Mouse (Mus musculus) limb, embryonic 14.5 days (tissue): ENCODE results near the gene Smap2. TPM values are rescaled to one million over a fixed set of nuclear protein-coding genes. Genes with fewer than 3 reads are reported as not detected.

Experiments used
- ATAC-seq: fragments of 200-750 bp; cut with Nextera tagmentation; 2 replicates; pipeline ENCODE4 v1.8.0; 2017; ENCODE audit warnings: low read depth, moderate number of reproducible peaks, moderate TSS enrichment; ENCODE audit not compliant: low FRiP score
- DNase-seq: peaks from one replicate; pipeline ENCODE4 v3.0.0-alpha.2; 2015; ENCODE audit warnings: low spot score
- H3K27ac ChIP-seq: fragments of 300-500 bp; sonication (generic); replicated peaks from 2 replicates; pipeline ENCODE4 v1.5.1; 2014; ENCODE audit warnings: low read depth, mild to moderate bottlenecking, low read length, moderate library complexity, mixed read lengths
- H3K27me3 ChIP-seq: fragments of 300-500 bp; sonication (generic); 2 replicates; pipeline ENCODE4 v1.6.1; 2014; ENCODE audit warnings: low read length, mixed read lengths; ENCODE audit not compliant: control insufficient read depth, insufficient read depth
- H3K36me3 ChIP-seq: fragments of 300-500 bp; sonication (generic); 2 replicates; pipeline ENCODE4 v1.6.1; 2014; ENCODE audit warnings: mild to moderate bottlenecking, low read length, moderate library complexity, mixed read lengths; ENCODE audit not compliant: control insufficient read depth, insufficient read depth
- H3K4me1 ChIP-seq: fragments of 300-500 bp; sonication (generic); 2 replicates; pipeline ENCODE4 v1.6.1; 2014; ENCODE audit warnings: antibody characterized with exemption, low read length, mixed read lengths; ENCODE audit not compliant: control insufficient read depth, insufficient read depth
- H3K4me2 ChIP-seq: fragments of 300-500 bp; sonication (generic); replicated peaks from 2 replicates; pipeline ENCODE4 v1.6.1; 2014; ENCODE audit warnings: low read depth, mild to moderate bottlenecking, low read length, moderate library complexity; ENCODE audit not compliant: severe bottlenecking
- H3K4me3 ChIP-seq: fragments of 300-500 bp; sonication (generic); replicated peaks from 2 replicates; pipeline ENCODE4 v1.5.1; 2014; ENCODE audit warnings: low read length
- H3K9ac ChIP-seq: fragments of 300-500 bp; sonication (generic); 2 replicates; pipeline ENCODE4 v1.6.1; 2014; ENCODE audit warnings: mild to moderate bottlenecking, low read depth, low read length, moderate library complexity; ENCODE audit not compliant: severe bottlenecking
- H3K9me3 ChIP-seq: fragments of 300-500 bp; sonication (generic); 2 replicates; pipeline ENCODE4 v1.6.1; 2016; ENCODE audit warnings: low read length; ENCODE audit not compliant: control insufficient read depth
- POLR2A ChIP-seq: fragments of 200-500 bp; IDR thresholded peaks from 2 replicates; pipeline ENCODE4 v1.8.0; 2012; ENCODE audit warnings: inconsistent platforms, mild to moderate bottlenecking, moderate library complexity, borderline replicate concordance; ENCODE audit not compliant: insufficient read depth, insufficient read length; ENCODE audit errors: extremely low read depth
- WGBS: fragments of 180-500 bp; shearing (Covaris S2); extraction: QIAGEN DNeasy Blood & Tissue Kit; methylation state at CpG from one replicate; pipeline ENCODE4 v1.1.7; 2014; 5-methylcytosine and 5-hydroxymethylcytosine counted together
- polyA plus RNA-seq, 2 experiments: library from polyadenylated mRNA; depleted of rRNA in 1 of 2; stranded (reverse) in 1 of 2; unstranded in 1 of 2; fragments of >200 nt; fragmentation: Nextera tagmentation in 1 of 2; extraction: Ambion mirVana in 1 of 2; gene quantifications; 2 replicates each; pipeline versions ENCODE4 v1.2.1 to v1.2.3; 2012 to 2014

Smap2 gene
- polyA plus RNA-seq, 2 experiments = 17.3 to 19.8 TPM

DNA sequence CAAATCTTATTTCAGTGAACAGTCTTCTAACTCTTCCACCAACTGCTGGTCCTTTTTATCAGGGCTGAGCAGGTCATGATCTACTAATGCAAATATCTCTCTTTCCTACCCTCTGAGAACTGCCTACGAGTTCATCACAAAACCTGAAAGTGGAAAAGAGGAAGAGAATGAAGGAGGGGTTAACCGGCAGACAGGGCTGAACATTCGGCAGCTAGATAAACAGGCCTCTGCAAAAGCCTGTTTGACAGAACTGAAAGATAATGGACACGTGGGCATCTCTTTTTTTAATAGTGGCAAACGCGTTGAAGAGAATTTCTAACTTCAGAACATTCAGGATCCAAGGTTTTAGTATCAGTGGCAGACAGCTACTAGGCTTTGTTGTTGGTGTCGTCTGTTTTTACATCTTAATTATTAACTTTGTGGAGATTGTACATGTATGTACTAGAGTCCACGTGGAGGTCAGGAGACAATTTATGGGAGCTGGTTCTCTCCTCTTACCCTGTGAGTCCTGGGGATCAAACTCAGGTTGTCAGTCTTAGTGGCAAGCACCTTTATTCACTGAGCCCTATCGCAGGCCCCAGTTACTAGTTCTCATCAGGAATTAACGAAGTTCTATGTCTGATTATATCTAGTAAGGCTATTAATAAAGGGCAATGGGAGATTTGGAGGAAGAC lies 2.3 kb downstream of the Smap2 start:
- no peak overlapping the region for H3K4me3 ChIP-seq
- no peak overlapping the region for H3K27ac ChIP-seq
- peaks cover 17% of the 10 kb centered on the region for H3K4me1 ChIP-seq
- H3K9me3 ChIP-seq = no peaks in the 10 kb centered on the region
- ATAC-seq (no peak), DNase-seq (no peak)
- 83% methylated on average over 10 of the region's 10 CpGs for WGBS
- H3K4me2 ChIP-seq = 0 out of 2 replicates have a peak overlapping the region, but pooled peaks have one; percentile 79
- TF ChIP-seq POLR2A = no peak
- H3K27me3 ChIP-seq = no peaks in the 10 kb centered on the region
- no peak overlapping the region for H3K9ac ChIP-seq
- H3K36me3 ChIP-seq = no peaks in the 10 kb centered on the region

DNA sequence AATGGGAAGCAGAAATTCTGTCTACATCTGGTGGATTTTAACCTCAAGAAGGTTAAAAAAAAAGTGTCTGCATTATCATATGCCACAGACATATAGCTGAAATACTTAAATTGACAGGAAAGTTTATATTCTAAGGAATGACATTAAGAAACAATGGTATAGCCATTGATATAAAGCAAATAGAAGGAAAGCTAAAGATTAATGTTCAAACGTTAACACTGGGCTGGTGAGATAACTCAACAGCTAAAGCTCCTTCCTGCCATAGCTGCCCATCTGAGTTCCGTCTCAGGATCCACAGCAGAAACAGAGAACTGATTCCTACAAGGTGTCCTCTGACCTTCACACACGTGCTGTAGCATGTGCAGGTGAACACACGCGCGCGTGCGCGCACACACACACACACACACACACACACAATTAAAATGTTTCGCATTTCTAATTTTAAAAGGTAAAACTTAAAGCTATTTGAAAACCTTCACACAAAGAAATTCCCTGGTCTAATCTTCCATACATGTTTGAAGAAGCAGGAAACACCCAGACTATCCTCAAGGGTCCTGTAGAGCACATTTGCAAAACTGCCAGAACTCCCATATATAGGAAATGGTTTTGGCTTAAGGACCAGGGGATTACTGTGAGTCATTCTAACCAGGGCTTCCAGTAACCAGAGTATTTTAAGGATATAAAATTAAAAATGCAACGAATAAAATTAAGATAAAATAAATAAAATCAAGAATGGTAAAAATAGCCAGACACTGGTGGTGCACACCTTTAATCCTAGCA lies 6.1 kb downstream of the Smap2 start:
- H3K4me3 ChIP-seq = no peak overlapping the region
- peak; percentile 27 for DNase-seq
- no peak overlapping the region for H3K4me2 ChIP-seq
- 80% methylated on average over 11 of the region's 11 CpGs for WGBS
- no peak for TF ChIP-seq POLR2A
- no peak overlapping the region for H3K27ac ChIP-seq
- ATAC-seq = no peak
- H3K4me1 ChIP-seq = peaks cover 19% of the 10 kb centered on the region
- H3K36me3 ChIP-seq = no peaks in the 10 kb centered on the region
- no peaks in the 10 kb centered on the region for H3K9me3 ChIP-seq
- H3K27me3 ChIP-seq = no peaks in the 10 kb centered on the region
- H3K9ac ChIP-seq = no peak overlapping the region

DNA sequence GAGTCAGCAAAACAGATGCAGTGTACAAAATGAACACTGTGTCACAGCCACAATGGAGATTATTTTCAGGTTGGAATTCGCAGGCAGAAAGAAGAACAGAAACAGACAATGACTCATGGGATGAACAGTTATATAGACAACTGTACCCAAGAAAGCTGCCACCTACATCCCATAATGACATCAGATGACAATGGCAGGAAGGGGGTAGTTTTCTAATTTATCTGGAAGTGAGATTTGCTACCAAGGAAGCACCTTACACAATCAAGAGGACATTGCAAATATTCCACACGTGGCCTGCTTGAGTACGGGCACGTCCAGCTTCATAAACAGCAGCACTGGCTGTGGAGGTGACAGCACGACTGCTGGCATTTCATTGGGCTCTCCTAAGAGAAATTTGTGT lies 7.9 kb downstream of the Smap2 start:
- no peak for ATAC-seq

DNA sequence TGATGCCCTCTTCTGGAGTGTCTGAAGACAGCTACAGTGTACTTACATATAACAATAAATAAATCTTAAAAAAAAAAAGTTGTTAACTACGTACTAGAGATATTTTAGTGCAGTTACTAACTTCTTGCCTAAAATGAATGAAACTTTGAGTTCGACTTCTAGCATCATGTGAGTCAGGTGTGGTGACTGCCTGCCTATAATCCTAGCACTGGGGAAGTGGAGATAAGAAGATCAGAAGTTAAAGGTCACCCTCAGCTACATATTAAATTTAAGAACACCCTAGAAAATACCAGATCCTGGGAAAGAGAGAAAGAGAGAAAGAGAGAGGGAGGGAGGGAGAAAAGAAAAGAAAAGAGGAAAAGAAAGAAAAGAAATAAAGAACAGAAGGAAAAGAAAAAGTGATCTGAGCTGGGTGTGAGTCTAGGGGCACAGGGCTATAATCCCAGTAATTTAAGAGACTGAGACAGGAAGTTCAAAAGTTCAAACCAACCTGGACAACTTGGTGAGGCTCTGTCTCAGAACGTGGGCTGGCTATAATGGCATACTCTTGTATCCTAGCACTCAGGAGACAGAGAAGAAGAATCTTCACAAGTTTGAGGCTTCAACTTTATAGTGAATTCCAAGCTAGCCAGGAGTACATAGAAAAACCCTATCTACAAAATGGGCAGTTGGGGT lies 8.8 kb downstream of the Smap2 start:
- DNase-seq (no peak), ATAC-seq (no peak)
- no peaks in the 10 kb centered on the region for H3K36me3 ChIP-seq
- no peak overlapping the region for H3K4me2 ChIP-seq
- H3K27ac ChIP-seq = no peak overlapping the region
- H3K4me3 ChIP-seq = no peak overlapping the region
- no peaks in the 10 kb centered on the region for H3K9me3 ChIP-seq
- H3K4me1 ChIP-seq = peaks cover 25% of the 10 kb centered on the region
- no peak overlapping the region for H3K9ac ChIP-seq
- H3K27me3 ChIP-seq = no peaks in the 10 kb centered on the region
- TF ChIP-seq POLR2A = no peak
- 47% methylated on average over 3 of the region's 3 CpGs for WGBS

More for the DNA sequence above, 7.9 kb downstream of the Smap2 start:
- TF ChIP-seq POLR2A = no peak
- no peak overlapping the region for H3K4me2 ChIP-seq
- WGBS = 72% methylated on average over 5 of the region's 5 CpGs
- no peaks in the 10 kb centered on the region for H3K9me3 ChIP-seq
- no peaks in the 10 kb centered on the region for H3K27me3 ChIP-seq
- no peak for DNase-seq
- H3K9ac ChIP-seq = no peak overlapping the region
- no peak overlapping the region for H3K4me3 ChIP-seq
- H3K4me1 ChIP-seq = peaks cover 17% of the 10 kb centered on the region
- no peaks in the 10 kb centered on the region for H3K36me3 ChIP-seq
- no peak overlapping the region for H3K27ac ChIP-seq

DNA sequence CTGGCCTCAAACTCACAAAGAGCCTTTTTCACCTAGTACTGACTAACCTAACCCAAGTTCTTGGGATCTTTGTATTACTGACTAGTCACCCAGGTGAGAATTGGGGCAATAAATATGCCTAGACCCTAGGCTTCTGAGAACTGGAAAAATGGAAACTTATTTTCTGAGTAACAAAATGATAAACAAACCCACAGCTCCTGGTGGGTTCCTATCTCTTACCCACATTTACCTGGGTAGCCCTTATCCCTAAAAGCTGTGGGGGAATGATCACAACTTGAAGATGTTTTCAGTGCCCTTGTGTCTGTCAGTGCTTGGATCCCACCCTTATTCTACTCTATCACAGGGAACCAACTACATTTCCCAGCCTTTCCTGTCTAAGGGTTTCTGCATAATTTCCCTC lies 10.0 kb downstream of the Smap2 start:
- DNase-seq = no peak

More for the DNA sequence above, 10.0 kb downstream of the Smap2 start:
- H3K36me3 ChIP-seq = no peaks in the 10 kb centered on the region
- H3K4me2 ChIP-seq = no peak overlapping the region
- H3K9me3 ChIP-seq = no peaks in the 10 kb centered on the region
- H3K27me3 ChIP-seq = no peaks in the 10 kb centered on the region
- H3K9ac ChIP-seq = no peak overlapping the region
- peaks cover 34% of the 10 kb centered on the region for H3K4me1 ChIP-seq
- no peak for TF ChIP-seq POLR2A
- no peak overlapping the region for H3K27ac ChIP-seq
- no peak overlapping the region for H3K4me3 ChIP-seq
- ATAC-seq = no peak
